Mouse (Mus musculus) T-helper 17 cell (primary cell): ENCODE data around the gene Ccdc106.
"Not testable (repeated sequence)": the region's sequence is repeated elsewhere in the genome, so short reads cannot be mapped to it uniquely, and the experiment has no call there.

Experiments
- in situ Hi-C, 2 experiments: fragments of 300-600 bp; cut with MboI, MseI; formaldehyde crosslinking; loops; 1 replicate in 1 of 2; 2 replicates in 1 of 2; pipeline ENCODE4 v1.15.1; 2025; ENCODE audit warnings: high pct_unique_total_duplicates in 2 of 2

Gene Ccdc106

GRCm38 (mm10) chr7:5020000-5020681, at the start of gene Ccdc106, which contains the start of gene Zfp865:
Gene Ccdc106 (plus strand): TSS chr7:5020553.
Gene Zfp865 (plus strand): TSS chr7:5020376.
- in situ Hi-C loops, result loop anchor here (5.0 to 10.0 kb wide), 3 partner anchors 103 to 1315 kb away; partner anchors contain the start of genes Rps9 (in 1 of the 2), Zfp628 (in 1 of the 2) and Zfp787 (in 1 of the 2)

GRCm38 (mm10) chr7:4971068-4971467, 49.3 kb upstream of the Ccdc106 start, which contains the start of gene Sbk3:
Gene Sbk3 (minus strand): TSS chr7:4971168.
- in situ Hi-C loops, result no loop called here

GRCm38 (mm10) chr7:4971710-4972109, 48.6 kb upstream of the Ccdc106 start:
- in situ Hi-C loops, result no loop called here

- in situ Hi-C loops, result no loop called here
Measured at GRCm38 (mm10) chr7:4972321-4973047, 47.9 kb upstream of the Ccdc106 start.

- in situ Hi-C loops, result no loop called here
Measured at GRCm38 (mm10) chr7:4975455-4975854, 44.9 kb upstream of the Ccdc106 start.

GRCm38 (mm10) chr7:4976832-4977231, 43.5 kb upstream of the Ccdc106 start:
- in situ Hi-C loops, result no loop called here

GRCm38 (mm10) chr7:4988250-4988649, 32.1 kb upstream of the Ccdc106 start:
- in situ Hi-C loops, result no loop called here

GRCm38 (mm10) chr7:4993347-4993998, 26.9 kb upstream of the Ccdc106 start:
- in situ Hi-C loops, result no loop called here

GRCm38 (mm10) chr7:4993999-4994788, 26.2 kb upstream of the Ccdc106 start:
- in situ Hi-C loops, result no loop called here

GRCm38 (mm10) chr7:4995268-4996002, 24.9 kb upstream of the Ccdc106 start:
- in situ Hi-C loops, result no loop called here

GRCm38 (mm10) chr7:4996003-4996895, 24.1 kb upstream of the Ccdc106 start, which contains the start of gene Zfp579:
Gene Zfp579 (minus strand): TSS chr7:4996158.
- in situ Hi-C loops, result no loop called here

GRCm38 (mm10) chr7:4996934-4997333, 23.4 kb upstream of the Ccdc106 start:
- in situ Hi-C loops, result no loop called here

- in situ Hi-C loops, result no loop called here
Measured at GRCm38 (mm10) chr7:4999876-5000275, 20.5 kb upstream of the Ccdc106 start.

GRCm38 (mm10) chr7:5002876-5003275, 17.5 kb upstream of the Ccdc106 start:
- in situ Hi-C loops, result not testable (repeated sequence)

- in situ Hi-C loops, result no loop called here
Measured at GRCm38 (mm10) chr7:5008229-5008628, 12.1 kb upstream of the Ccdc106 start.

- in situ Hi-C loops, result loop anchor here (10.0 kb wide), 2 partner anchors 1142 to 1308 kb away; partner anchors contain the start of genes Rps9 (in 1 of the 2) and Zfp787 (in 1 of the 2)
Measured at GRCm38 (mm10) chr7:5012681-5013513, 7.5 kb upstream of the Ccdc106 start.

- in situ Hi-C loops, result loop anchor here (5.0 to 10.0 kb wide), 3 partner anchors 97 to 1310 kb away; partner anchors contain the start of genes Rps9 (in 1 of the 2), Zfp628 (in 1 of the 2) and Zfp787 (in 1 of the 2)
Measured at GRCm38 (mm10) chr7:5014251-5015117, 5.9 kb upstream of the Ccdc106 start, which contains the start of the genes Zfp524 and Fiz1. Gene Zfp524 (plus strand): TSS chr7:5014415. Gene Fiz1 (minus strand): TSS chr7:5014697.
